Mouse (Mus musculus) erythroid progenitor cell, adult 5-6 weeks (primary cell): Measurements from ENCODE around the gene Depdc5. TPM values are rescaled to one million over a fixed set of nuclear protein-coding genes. Genes with fewer than 3 reads are reported as not detected.

ENCODE experiments used
- ATAC-seq: replicated peaks from 2 replicates; pipeline ENCODE4 v1.8.0; 2016; ENCODE audit warnings: moderate number of reproducible peaks, mild to moderate bottlenecking, moderate TSS enrichment, inconsistent platforms; ENCODE audit not compliant: poor library complexity, low FRiP score, severe bottlenecking
- total RNA-seq, 2 experiments: library from RNA; stranded (forward) in 1 of 2; stranded (reverse) in 1 of 2; fragments of 150-400 nt in 1 of 2; fragments of 186-747, 209-891 nt in 1 of 2; gene quantifications; 2 replicates each; pipeline versions ENCODE4 v1.2.3 to v1.2.4; 2015 to 2017; ENCODE audit warnings: low replicate concordance in 2 of 2

Gene Depdc5
- total RNA-seq, 2 experiments from 2014 or later: 29.8 to 32.3 TPM

- no peak for ATAC-seq
Measured at GRCm38 (mm10) chr5:32994471-32994870, 131.0 kb downstream of the Depdc5 start.

GRCm38 (mm10) chr5:32995756-32996155, 132.3 kb downstream of the Depdc5 start:
- no peak for ATAC-seq

- no peak for ATAC-seq
Measured at GRCm38 (mm10) chr5:32996560-32996959, 133.1 kb downstream of the Depdc5 start.

GRCm38 (mm10) chr5:32997686-32998085, 134.2 kb downstream of the Depdc5 start:
- ATAC-seq: no peak

- no peak for ATAC-seq
Measured at GRCm38 (mm10) chr5:32998783-32999182, 135.3 kb downstream of the Depdc5 start.

GRCm38 (mm10) chr5:33001111-33001510, 137.6 kb downstream of the Depdc5 start:
- no peak for ATAC-seq

DNA sequence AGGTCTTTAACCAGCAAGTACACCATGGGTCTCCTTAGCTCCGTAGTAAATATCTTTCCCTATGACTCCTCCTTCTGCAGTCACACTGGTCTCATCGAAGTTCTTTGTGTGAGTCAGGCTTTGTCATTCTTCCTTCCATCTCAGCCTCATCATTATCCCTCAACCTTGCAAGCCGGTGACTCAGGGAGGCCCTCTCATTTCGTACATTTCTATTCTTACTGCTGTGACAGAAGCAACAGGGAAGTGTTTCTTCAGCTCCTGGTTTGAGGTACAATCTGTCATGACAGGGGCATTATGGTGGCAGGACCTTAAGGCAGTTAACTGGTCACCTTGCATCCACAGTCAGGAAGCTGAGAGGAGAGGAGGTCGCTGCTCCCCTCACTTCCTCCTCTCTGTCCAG, 139.3 kb downstream of the Depdc5 start:
- no peak for ATAC-seq

DNA sequence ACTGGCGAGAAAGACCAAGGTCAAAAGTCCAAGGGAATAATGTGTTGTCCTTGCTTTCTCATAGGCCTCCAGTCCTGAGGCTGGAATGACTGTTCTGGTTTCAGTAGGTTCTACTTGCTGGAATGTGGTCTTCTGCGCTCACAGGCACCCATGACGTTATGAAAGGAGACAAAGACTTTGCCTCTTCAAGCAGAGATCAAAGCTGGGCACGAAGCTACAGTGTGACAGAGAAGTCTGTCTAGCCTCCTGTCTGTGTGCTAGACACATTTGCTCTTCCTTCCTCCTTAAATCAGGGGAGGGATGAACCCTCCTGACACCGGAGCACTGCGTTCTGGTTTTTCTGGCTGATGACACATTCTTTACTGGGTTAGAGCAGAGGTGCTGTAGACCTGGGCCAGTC, 140.0 kb downstream of the Depdc5 start:
- ATAC-seq: no peak

DNA sequence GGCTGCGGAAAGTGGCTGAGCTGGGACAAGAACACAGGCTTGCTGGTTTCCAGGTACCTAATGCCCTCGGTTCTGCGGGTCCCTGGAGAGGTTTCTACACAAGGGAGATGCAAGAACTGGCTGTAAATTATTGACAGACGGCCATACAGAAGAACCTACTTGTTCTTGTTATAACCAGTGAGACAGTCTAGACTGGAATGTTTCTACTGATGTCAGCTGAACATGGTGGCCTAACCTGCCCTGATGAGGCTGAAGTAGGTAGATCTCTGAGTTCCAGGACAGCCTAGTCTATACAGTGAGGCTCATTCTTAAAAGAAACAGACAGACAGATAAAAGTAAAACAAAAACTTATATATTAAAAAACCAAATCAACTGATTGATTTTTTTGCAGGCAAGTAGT, 140.6 kb downstream of the Depdc5 start:
- no peak for ATAC-seq

- ATAC-seq: no peak
Measured at GRCm38 (mm10) chr5:33005442-33006145, 142.1 kb downstream of the Depdc5 start.

- no peak for ATAC-seq
Measured at GRCm38 (mm10) chr5:33006670-33007069, 143.2 kb downstream of the Depdc5 start.

- ATAC-seq: no peak
Measured at GRCm38 (mm10) chr5:33007371-33007770, 143.9 kb downstream of the Depdc5 start.

DNA sequence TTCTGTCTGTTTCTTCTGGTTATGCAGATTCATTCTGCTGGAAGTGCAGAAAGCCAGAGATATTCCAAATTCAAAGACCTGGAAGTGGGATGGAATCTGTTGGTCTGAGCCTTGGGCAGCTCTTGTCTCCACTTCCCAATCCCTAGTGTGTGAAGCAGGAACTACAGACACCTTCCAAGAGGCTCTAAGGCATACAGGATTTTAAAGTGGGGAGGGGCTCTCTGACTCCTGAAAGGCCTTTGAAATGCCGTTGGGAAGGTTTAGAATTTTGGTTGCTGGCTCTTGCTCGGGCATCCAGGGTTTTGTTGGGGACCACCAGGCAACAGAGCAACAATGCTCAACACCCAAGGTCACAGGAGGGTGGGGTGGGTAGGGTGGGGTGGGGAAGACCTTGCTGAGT, 145.8 kb downstream of the Depdc5 start:
- ATAC-seq: no peak

DNA sequence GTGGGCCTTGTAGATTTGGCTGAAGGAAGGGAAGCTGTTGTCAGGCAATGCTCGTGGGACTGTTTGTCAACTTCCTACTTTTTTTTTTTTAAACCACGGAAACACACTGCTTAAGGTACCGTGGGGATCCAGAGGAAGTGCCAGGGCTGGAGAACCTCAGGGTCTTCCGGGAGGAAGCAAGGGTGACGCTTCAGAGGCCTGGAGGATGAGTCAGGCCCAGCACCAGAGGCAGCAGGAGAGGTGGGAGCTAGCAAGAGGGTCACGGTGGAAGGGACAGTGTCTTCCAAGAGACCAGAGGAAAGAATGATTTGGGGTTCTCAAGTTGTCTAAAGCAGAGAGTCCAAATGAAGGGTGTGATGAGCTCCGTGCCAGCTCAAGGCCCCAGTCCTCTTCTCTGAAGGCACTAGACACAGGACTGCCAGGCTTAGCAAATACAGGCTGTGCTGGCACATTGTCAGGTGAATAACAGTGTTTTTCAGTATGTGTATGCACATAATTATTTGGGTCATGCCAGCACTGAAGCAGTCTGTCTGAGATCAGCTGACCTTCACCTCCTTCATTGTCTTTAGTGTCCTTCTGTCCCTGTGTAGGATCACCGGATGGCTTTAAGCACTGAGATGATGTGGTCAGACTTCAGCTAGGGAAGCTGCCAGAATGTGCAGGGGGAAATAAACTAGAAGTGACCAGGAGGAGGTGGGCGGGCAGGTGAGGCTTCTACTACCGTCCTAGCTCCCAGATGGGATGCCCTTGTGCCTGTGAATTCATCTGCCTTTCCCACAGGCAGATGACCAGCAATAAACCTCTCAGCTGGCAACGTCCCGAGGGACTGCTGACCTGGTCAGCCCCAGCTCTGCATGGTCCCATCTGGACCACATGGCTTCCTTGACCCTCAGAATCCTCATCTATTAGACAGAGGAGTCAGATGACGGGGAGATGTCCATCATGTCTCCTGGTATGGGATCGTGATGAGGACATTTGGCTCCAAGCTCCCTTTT, 146.6 kb downstream of the Depdc5 start:
- 0 out of 2 replicates have a peak, but pooled peaks have one; percentile 12 for ATAC-seq

- no peak for ATAC-seq
Measured at GRCm38 (mm10) chr5:33011132-33012106, 147.9 kb downstream of the Depdc5 start.

DNA sequence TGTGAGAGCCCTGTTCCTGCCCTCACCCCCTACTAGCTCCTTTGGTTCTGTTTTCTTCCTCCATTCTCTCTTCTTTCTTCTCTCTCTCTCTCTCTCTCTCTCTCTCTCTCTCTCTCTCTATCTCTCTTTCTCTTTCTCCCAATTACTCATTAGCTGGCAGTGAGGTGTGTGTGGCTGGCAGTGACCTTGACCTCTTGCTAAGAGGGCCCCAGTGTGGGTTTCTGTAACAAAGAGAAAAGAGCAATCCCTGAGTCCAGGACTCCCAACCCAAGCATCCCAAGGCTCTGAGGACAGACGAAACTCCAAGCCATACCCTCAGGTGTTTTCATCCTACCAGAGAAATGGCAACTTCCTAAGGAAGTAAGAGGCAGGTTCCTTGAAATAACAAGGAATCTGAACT, 150.6 kb downstream of the Depdc5 start:
- no peak for ATAC-seq

GRCm38 (mm10) chr5:33015579-33015978, 152.1 kb downstream of the Depdc5 start:
- ATAC-seq: no peak

DNA sequence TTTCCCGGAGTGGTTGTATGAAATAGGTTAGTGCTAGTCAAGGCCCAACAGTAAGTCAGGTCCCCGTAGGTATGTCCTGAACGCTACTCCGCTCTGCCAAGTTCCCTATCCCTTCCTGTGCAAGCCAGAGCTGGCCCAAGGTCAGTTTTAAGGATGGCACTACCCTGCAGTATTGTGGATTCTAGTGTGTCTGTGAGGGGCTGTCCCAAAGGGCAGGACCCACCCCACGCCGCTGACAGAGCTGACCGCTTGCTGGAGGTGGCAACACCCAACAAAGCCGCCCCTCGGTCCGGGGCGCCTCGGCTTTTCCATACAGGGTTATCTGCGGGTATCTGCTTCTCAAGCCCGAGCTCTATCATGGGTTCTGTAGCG, 154.7 kb downstream of the Depdc5 start:
- peak; percentile 49 for ATAC-seq

- ATAC-seq: peak; percentile 88
Measured at GRCm38 (mm10) chr5:33018561-33019425, 155.3 kb downstream of the Depdc5 start, which contains the start of gene Ywhah. TSS of gene Ywhah (plus strand) at chr5:33018816.
